Mouse (Mus musculus) mesoderm, embryonic 11.5 days (tissue): ENCODE results near the gene Tmem178b.

Experiments used
- DNase-seq: peaks from one replicate; pipeline ENCODE4 v3.0.0-alpha.2; 2012; ENCODE audit warnings: low read depth, low spot score

Gene Tmem178b

GRCm38 (mm10) chr6:40161381-40161780 is 288.3 kb downstream of the Tmem178b start:
- DNase-seq, result no peak

- no peak for DNase-seq
Measured at GRCm38 (mm10) chr6:40173559-40173958, 300.5 kb downstream of the Tmem178b start.

DNA sequence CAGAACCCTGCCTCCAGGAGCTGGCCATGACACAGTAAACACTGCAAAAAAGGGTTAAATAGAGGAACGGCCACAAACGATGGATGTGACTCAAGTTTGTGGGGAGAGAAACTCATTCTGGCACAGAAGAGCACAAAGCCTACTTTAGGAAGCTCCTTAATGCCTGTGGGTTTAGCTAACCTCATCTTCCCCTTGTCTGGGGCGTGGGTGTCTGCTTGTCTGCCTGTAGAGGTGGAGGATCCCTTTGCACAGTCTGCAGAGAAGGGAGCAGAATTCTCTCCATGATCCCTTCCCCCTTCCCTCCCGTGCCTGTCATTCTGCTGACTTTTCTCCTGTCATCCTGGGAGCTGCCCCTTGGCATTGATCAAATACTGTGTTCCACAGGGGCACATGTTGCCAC is 304.8 kb downstream of the Tmem178b start:
- no peak for DNase-seq

DNA sequence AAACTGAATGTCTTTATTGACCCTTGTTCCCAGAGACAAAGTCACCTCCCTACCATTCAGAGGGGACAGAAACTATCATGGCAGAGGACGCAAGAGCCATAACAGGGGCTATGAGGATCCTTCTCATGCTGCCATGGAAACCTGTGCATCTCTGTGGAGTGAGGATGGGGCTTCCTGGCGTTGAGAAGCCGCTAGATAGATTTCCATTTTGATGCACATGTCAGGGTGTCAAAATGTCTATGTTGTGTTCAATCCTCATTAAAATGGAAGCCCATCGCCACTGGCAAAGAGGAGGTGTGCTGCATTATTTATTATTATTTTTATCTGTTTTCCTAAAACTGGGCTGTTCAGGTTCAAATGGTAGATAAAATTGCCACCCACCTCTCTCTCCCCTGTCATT is 307.5 kb downstream of the Tmem178b start:
- no peak for DNase-seq

GRCm38 (mm10) chr6:40200661-40201060 is 327.6 kb downstream of the Tmem178b start:
- no peak for DNase-seq

DNA sequence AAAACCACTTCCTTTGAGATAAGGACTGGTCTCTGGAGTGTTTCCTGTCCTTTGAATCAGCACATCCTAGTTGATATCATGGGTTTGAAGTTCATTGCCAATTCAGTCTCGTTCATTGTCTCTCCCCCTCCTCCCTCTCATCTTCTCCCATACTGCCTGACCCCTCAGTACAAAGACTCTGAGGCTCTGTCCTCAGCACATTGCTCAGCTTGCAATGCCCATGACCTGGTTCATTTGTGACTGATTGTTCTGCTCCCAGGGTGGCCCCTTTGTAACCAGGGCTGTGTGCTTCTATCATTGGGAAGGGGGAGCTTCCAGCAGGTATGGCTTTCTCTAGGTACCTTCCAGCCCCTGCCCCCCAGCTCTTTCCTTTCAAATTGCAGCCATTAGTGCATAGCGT is 329.5 kb downstream of the Tmem178b start:
- DNase-seq, result no peak

DNA sequence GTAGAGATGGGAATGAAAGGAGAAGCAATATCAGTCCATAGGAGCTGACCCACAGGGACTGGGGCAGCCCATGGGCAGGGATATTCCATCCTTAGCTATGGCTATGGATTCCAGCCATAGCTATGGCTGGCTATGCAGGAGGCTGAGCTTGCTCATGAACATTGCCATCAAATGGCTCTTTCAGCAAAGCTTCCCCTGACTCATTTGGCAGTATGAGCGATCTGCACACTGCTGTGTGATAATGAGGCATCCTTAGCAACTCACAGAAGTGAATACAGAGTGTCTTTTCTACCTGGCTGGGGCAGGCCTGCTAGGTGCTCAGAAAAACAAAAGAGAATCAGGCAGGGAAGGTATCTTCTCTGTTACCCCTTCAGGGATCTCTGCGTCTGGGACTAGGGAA is 332.3 kb downstream of the Tmem178b start:
- no peak for DNase-seq

DNA sequence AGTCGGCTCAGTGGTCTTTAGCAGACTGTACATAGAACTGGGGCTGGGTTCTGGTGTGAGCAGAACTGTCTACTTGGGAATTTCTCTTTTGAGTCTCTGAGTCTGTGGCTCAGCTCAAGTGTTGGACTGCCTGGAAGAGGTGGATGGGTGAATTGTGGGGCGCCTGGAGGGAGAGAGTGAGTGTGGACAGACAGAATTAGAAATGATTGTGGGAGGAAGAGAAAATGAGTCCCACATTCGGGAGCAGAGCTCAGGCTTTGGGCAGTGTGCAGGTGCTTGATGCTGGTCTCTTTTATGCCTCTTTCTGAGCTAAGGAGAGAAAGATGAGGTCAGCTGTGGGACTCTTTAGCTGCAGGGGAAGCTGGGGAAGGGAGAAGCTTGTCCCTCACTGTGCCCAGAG is 334.9 kb downstream of the Tmem178b start:
- no peak for DNase-seq

- no peak for DNase-seq
Measured at GRCm38 (mm10) chr6:40209172-40209571, 336.1 kb downstream of the Tmem178b start.

- no peak for DNase-seq
Measured at GRCm38 (mm10) chr6:40217154-40217553, 344.1 kb downstream of the Tmem178b start.

DNA sequence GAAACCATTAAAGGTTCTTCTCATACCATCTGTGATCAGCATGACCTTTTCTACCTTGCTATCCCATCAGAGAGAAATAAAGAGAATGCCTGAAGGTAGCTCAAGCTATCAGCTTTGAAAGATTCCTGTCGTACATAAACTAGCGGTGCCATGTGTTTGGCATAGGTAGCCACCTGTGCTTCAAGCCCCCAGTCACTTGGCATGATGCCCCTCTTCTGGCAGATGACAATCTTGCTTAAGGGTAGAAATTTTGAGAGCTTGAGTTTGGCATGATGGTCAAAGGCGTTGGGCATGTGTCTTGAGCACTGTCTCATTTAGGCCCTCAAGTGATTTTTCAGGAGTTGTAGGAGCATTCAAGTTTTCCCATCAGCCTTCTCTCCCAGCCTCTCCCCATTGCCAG is 344.6 kb downstream of the Tmem178b start:
- no peak for DNase-seq

DNA sequence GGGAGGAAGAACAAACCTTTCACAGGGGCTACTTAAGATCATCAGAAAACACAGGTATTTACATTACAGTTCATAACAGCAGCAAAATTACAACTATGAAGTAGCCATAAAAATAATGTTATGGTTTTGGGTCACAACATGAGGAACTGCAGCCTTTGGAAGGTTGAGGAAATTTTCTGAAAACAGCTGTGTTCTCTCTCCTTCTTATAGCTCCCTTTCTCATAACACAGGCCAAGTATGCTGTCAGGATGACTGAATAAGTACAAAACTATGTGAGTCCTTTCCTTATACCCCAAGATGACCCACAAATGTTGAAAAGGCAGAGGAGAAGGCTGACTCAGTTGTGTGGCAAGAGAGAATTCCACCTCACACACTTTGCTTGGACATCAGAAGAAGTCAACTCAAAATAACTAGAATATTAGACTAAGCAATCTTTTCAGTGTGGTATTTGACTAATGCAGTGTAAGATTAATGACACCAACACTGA is 347.6 kb downstream of the Tmem178b start:
- DNase-seq, result no peak

GRCm38 (mm10) chr6:40225585-40226280 is 352.7 kb downstream of the Tmem178b start:
- no peak for DNase-seq

DNA sequence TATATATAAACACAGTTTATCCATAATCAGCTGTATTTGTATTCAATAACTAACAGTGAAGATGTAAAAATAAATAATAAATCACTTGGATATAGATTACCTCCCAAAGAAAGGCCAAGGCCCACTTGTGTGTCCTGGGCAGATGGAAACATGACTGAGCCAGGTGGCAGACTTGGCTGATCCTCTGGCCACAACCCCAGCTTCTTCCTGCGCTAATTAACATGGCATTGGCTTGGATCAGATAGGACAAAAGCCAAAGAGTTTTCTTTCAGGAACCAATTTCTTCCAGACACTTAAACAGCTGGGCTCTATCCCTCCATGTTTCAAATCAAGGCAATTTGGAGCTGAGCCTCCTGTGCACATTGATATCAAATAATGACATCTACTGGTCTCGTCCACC is 355.9 kb downstream of the Tmem178b start:
- no peak for DNase-seq

GRCm38 (mm10) chr6:40229985-40230384 is 356.9 kb downstream of the Tmem178b start:
- no peak for DNase-seq

DNA sequence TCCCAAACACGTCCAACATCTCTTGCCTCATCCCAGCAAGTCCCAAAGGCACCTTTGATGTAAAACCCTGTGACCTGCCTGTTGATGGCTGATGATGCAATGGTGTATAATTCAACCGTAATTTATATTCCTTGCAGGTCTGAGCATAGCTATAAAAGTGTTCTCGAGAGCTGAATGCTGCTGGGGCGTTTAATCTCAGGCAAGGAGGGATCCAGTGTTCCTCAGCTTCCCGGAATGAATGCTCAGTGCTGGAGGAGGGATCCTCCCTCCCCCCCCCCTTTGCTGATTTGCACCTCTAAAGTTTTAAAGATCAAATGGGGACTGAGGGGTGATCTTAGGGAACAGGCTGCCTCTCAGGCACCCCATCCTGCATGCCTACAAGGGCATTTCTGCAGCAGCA is 361.0 kb downstream of the Tmem178b start:
- no peak for DNase-seq

DNA sequence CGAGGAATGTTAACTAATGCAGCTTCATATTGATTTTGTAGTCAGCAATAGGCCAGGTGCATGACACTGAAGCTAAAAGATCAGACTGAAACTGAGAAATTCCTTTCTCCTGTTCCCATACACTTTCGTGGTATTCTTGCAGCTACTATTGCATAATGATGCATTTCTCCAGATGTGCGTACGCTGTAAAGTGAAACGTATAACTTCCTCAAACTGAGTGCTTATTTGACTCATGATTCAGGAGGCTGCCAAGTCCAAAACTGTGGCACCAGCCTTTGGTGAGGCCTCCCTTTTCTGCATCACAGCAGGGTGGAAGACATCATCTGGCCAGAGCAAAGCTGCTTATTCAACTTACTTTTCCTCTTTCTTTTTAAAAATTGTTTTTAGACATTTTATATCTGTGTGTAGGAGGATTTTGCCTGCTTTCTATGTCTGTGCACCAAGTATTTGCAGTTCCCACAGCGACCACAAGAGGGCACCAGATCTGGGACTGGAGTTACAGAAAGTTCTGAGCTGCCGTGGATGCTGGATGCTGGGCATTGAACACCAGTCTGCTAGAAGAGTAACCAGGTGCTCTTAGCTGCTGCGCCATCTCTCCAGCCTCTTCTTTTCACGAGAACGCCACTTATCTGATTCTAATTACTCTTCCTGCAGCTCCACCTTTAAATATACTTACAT is 362.9 kb downstream of the Tmem178b start:
- DNase-seq, result peak; percentile 72

DNA sequence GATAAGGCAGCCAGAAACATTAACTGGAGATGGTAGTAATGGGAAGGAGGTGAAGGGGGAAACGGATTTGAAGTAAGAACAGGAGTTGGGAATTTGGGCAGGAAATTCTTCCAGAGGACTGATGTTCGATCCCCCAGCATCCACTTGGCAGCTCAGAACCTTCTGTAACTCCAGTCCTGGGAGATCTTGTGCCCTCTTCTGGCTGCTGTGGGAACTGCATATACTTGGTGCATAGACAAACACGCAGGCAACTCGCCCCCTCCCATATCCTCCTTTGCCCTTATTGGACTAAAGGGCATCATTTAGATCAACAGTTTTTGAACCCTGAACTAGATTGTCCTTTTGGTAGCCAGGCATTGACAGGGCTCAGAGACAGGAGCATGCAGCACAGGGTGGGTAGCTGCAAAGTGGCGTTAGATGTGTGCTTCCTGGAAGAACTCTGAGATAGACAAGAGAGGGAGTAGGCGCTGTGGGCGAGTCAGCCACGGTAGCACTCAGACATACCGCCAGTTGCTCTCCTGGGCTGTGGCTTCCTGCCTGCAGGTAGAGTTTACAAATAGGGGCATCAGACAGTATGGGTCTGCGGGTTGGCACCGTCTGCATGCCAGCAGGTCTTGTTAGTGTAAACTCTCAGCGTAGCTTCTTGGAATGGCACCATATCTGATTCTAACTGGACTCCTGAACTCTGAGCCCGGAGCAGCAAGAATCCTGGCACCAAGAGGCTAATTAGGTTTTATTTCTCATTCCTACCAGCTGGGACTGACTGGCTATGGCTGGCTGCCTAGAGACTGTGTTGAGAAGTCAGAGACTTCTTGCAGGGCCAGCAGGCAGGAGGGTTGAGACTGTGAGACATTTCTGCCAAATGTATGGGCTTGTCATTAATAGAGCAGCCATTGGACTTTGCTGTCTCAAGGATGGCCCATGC is 364.0 kb downstream of the Tmem178b start:
- DNase-seq, result peak; percentile 60

DNA sequence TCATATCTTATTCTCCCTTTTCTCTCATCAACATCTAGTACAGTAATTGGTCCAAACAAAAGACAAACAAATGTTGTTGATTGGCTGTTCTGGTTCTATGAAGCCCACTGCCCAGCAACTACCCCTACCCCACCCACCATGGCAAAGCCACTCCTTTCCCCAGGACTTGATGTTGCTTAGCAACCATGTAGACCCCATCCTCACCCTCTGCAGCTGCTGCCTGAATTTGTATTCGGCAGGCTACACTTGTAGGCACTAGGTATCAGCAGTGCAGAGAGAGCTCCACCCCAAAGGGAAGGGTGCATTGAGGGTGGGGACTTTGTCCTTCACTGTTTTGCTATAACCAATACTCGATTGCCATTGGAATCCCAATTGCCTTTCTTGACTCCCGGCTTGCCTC is 365.8 kb downstream of the Tmem178b start:
- no peak for DNase-seq

GRCm38 (mm10) chr6:40240671-40241070 is 367.6 kb downstream of the Tmem178b start:
- no peak for DNase-seq

- no peak for DNase-seq
Measured at GRCm38 (mm10) chr6:40247398-40247946, 374.4 kb downstream of the Tmem178b start.

GRCm38 (mm10) chr6:40249939-40250338 is 376.9 kb downstream of the Tmem178b start:
- no peak for DNase-seq
